In the genomic region with DNA sequence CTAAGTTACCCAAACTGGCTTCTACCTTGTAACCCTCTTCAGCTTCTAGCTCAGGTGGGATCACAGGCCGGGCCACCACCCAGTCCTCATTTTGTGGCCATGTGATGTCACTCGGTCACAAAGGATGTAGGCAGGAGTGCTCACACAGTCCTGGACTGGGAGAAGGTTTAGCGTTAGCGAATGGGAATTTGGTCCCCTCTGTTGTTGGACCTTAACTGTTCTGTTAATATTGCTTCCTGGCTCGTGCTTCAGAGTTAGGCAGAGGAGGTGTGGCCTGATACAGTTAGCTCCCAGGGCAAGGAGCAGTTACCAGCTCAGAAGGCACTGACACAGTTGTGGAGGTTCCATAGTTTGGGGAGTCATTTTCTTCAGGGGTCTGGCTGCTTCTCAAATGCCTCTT, we compare ENCODE assay signal across 25 mouse cellular contexts. TPM values are rescaled to one million over a fixed set of nuclear protein-coding genes. Genes with fewer than 3 reads are reported as not detected.
A peak's percentile ranks its signal among the peaks of the same experiment; 100 is the strongest.
DNase-seq lines count a peak whose midpoint lies in the region; ATAC-seq and TF ChIP-seq lines count a peak whose summit lies in the region.
"Had no signal": no experiment of that assay in that cellular context is flagged by ENCODE, and none has a peak within 500 bp of the region (broad histone marks: within the 10 kb centered on the region; RNA-seq: fewer than 3 reads in every experiment).

No protein-coding gene starts in this region.

- ATAC-seq in kidney, embryonic 15.5 days (replicated peaks; ENCODE audit: low FRiP score), result no peak
- ATAC-seq in liver, embryonic 15.5 days (ENCODE audit: insufficient read depth), result no peak; the same call in 1 of the 2 replicates
- no peak for ATAC-seq in CD4-positive, CD25-positive, alpha-beta regulatory T cell, adult 4 months
- ATAC-seq: forebrain, embryonic 15.5 days; hindbrain, embryonic 16.5 days had no signal

- H3K4me1 ChIP-seq in kidney, adult 2 months (ENCODE audit: control insufficient read depth, insufficient read depth, low read length), result peaks cover 9% of the 10 kb centered on the region; the same call in 1 of the 2 replicates
- H3K4me1 ChIP-seq in kidney, embryonic 15.5 days, result peaks cover 20% of the 10 kb centered on the region; the same call in 1 of the 2 replicates
- peaks cover 6% of the 10 kb centered on the region; the same call in 1 of the 2 replicates for H3K4me1 ChIP-seq in liver, embryonic 15.5 days (replicated peaks)
- H3K4me1 ChIP-seq in small intestine, adult 2 months (ENCODE audit: control insufficient read depth, insufficient read depth, insufficient read length, low read length), result peaks cover 28% of the 10 kb centered on the region
- peaks cover 2% of the 10 kb centered on the region; the same call in 1 of the 2 replicates for H3K4me1 ChIP-seq in lung, adult 2 months (ENCODE audit: control insufficient read depth, insufficient read depth, low read length)
- H3K4me1 ChIP-seq: midbrain, embryonic 12.5 days had no signal

- TF ChIP-seq POLR2A in kidney, adult 2 months (IDR thresholded peaks at IDR 0.05; ENCODE audit: low read depth, low read length), result no peak
- no peak for TF ChIP-seq POLR2A in small intestine, adult 2 months (IDR thresholded peaks at IDR 0.05; ENCODE audit: low read depth, low read length)
- no peak for TF ChIP-seq POLR2A in lung, adult 2 months (IDR thresholded peaks at IDR 0.05; ENCODE audit: borderline replicate concordance, extremely low read depth, low read depth, low read length)

- peak; percentile 83 for DNase-seq in kidney, adult 2 months
- DNase-seq in liver, result no peak
- peak; percentile 48 for DNase-seq in kidney, postnatal 14 days
- DNase-seq in lung, adult 2 months, result no peak
- DNase-seq: adrenal gland, postnatal 25 days; cerebellum, adult 11-12 months; cerebellum, adult 9-11 months; gastrocnemius, postnatal 25 days; heart, adult 11 months; retina, postnatal 1 day; right cerebral cortex, postnatal 14 days; thymus, postnatal 25 days had no signal

- H3K9me3 ChIP-seq in kidney, embryonic 15.5 days (replicated peaks), result no peaks in the 10 kb centered on the region
- H3K9me3 ChIP-seq in liver, embryonic 15.5 days (replicated peaks), result no peaks in the 10 kb centered on the region
- H3K9me3 ChIP-seq: embryonic facial prominence, embryonic 13.5 days; forebrain, embryonic 10.5 days; forebrain, embryonic 15.5 days; heart, embryonic 10.5 days; heart, embryonic 15.5 days; limb, embryonic 10.5 days; limb, embryonic 15.5 days; midbrain, embryonic 12.5 days had no signal

- no peaks in the 10 kb centered on the region for H3K36me3 ChIP-seq in kidney, adult 2 months (ENCODE audit: control insufficient read depth, insufficient read depth, low read length)
- no peaks in the 10 kb centered on the region for H3K36me3 ChIP-seq in kidney, embryonic 15.5 days
- no peaks in the 10 kb centered on the region for H3K36me3 ChIP-seq in liver, embryonic 15.5 days (replicated peaks)
- H3K36me3 ChIP-seq in small intestine, adult 2 months (ENCODE audit: control insufficient read depth, insufficient read depth, low read length), result no peaks in the 10 kb centered on the region
- H3K36me3 ChIP-seq: embryonic facial prominence, embryonic 13.5 days; forebrain, embryonic 10.5 days; forebrain, embryonic 15.5 days; heart, embryonic 10.5 days; heart, embryonic 15.5 days; limb, embryonic 10.5 days; limb, embryonic 15.5 days; midbrain, embryonic 12.5 days had no signal

- WGBS in kidney, adult 2 months, result 56% methylated on average over 5 of the region's 5 CpGs
- 72% methylated on average over 5 of the region's 5 CpGs for WGBS in kidney, embryonic 15.5 days
- 57% methylated on average over 5 of the region's 5 CpGs for WGBS in liver, embryonic 15.5 days (ENCODE audit: insufficient replicate concordance)
- WGBS in small intestine, adult 2 months, result 35% methylated on average over 5 of the region's 5 CpGs
- WGBS in lung, adult 2 months, result 82% methylated on average over 5 of the region's 5 CpGs

- H3K4me3 ChIP-seq in kidney, adult 2 months (ENCODE audit: insufficient read depth, low read depth, low read length), result no peak overlapping the region
- H3K4me3 ChIP-seq in kidney, embryonic 15.5 days (replicated peaks), result no peak overlapping the region
- no peak overlapping the region for H3K4me3 ChIP-seq in liver, embryonic 15.5 days (replicated peaks)
- no peak overlapping the region for H3K4me3 ChIP-seq in small intestine, adult 2 months (ENCODE audit: low read depth, low read length)
- H3K4me3 ChIP-seq in lung, adult 2 months (replicated peaks; ENCODE audit: extremely low read depth, low read depth, low read length), result no peak overlapping the region
- H3K4me3 ChIP-seq: embryonic facial prominence, embryonic 13.5 days; forebrain, embryonic 10.5 days; forebrain, embryonic 15.5 days; heart, embryonic 10.5 days; heart, embryonic 15.5 days; limb, embryonic 10.5 days; limb, embryonic 15.5 days; midbrain, embryonic 12.5 days had no signal

- no peaks in the 10 kb centered on the region for H3K27me3 ChIP-seq in kidney, adult 2 months (replicated peaks; ENCODE audit: control insufficient read depth, insufficient read depth, low read length)
- no peaks in the 10 kb centered on the region for H3K27me3 ChIP-seq in kidney, embryonic 15.5 days
- H3K27me3 ChIP-seq in liver, embryonic 15.5 days, result peaks cover 11% of the 10 kb centered on the region
- no peaks in the 10 kb centered on the region for H3K27me3 ChIP-seq in small intestine, adult 2 months (ENCODE audit: control insufficient read depth, insufficient read depth, low read length)
- H3K27me3 ChIP-seq: embryonic facial prominence, embryonic 13.5 days; forebrain, embryonic 15.5 days; heart, embryonic 15.5 days; limb, embryonic 15.5 days had no signal

- peak overlapping the region; percentile 85 for H3K27ac ChIP-seq in kidney, adult 2 months (ENCODE audit: insufficient read depth, low read depth, low read length)
- no peak overlapping the region for H3K27ac ChIP-seq in kidney, embryonic 15.5 days
- H3K27ac ChIP-seq in liver, embryonic 15.5 days (replicated peaks), result peak overlapping the region; percentile 64
- H3K27ac ChIP-seq in small intestine, adult 2 months (ENCODE audit: insufficient read depth, low read depth, low read length), result peak overlapping the region; percentile 85
- H3K27ac ChIP-seq: embryonic facial prominence, embryonic 13.5 days; forebrain, embryonic 10.5 days; forebrain, embryonic 15.5 days; heart, embryonic 10.5 days; heart, embryonic 15.5 days; limb, embryonic 10.5 days; limb, embryonic 15.5 days; midbrain, embryonic 12.5 days had no signal

- TF ChIP-seq CTCF in kidney, adult 2 months (conservative IDR thresholded peaks at IDR 0.05; ENCODE audit: insufficient read depth, insufficient read length, low read depth, low read length), result no peak
- TF ChIP-seq CTCF in small intestine, adult 2 months (IDR thresholded peaks at IDR 0.05; ENCODE audit: extremely low read depth, insufficient read length, insufficient replicate concordance, low read depth, low read length), result no peak
- no peak for TF ChIP-seq CTCF in lung, adult 2 months (IDR thresholded peaks at IDR 0.05; ENCODE audit: insufficient read depth, low read length)

- H3K9ac ChIP-seq in kidney, embryonic 15.5 days, result no peak overlapping the region
- no peak overlapping the region for H3K9ac ChIP-seq in liver, embryonic 15.5 days
- H3K9ac ChIP-seq: embryonic facial prominence, embryonic 13.5 days; forebrain, embryonic 15.5 days; heart, embryonic 15.5 days; limb, embryonic 15.5 days; midbrain, embryonic 12.5 days had no signal

- H3K4me2 ChIP-seq in kidney, embryonic 15.5 days, result no peak overlapping the region
- H3K4me2 ChIP-seq in liver, embryonic 15.5 days, result no peak overlapping the region
- H3K4me2 ChIP-seq: embryonic facial prominence, embryonic 13.5 days; forebrain, embryonic 15.5 days; heart, embryonic 15.5 days; limb, embryonic 15.5 days; midbrain, embryonic 12.5 days had no signal

RNA-seq across cellular contexts. Expression of a gene that starts 13.3 kb away (rescaled TPM):
- 54.1 and 59.2 TPM in 2 replicates for polyA plus RNA-seq in kidney, adult 2 months (2012; rRNA removed)
- 66.0 and 66.6 TPM in 2 replicates for polyA plus RNA-seq in kidney, embryonic 15.5 days (2015; fragmentation: Nextera tagmentation; extraction: Ambion mirVana)
- polyA plus RNA-seq in liver, embryonic 15.5 days (2015; fragmentation: Nextera tagmentation; extraction: Ambion mirVana), result 8.9 and 11.2 TPM in 2 replicates
- polyA plus RNA-seq in small intestine, adult 2 months (2012; rRNA removed), result 46.1 and 122 TPM in 2 replicates
- polyA plus RNA-seq in lung, adult 2 months (2012; rRNA removed), result 132 and 134 TPM in 2 replicates
- polyA plus RNA-seq in CD4-positive, CD25-positive, alpha-beta regulatory T cell, adult 4 months (2017; shearing (Covaris generic)), result not detected

RNA-seq across cellular contexts. Expression of a gene that starts 23.8 kb away (rescaled TPM):
- polyA plus RNA-seq in kidney, adult 2 months (2012; rRNA removed), result 109 and 110 TPM in 2 replicates
- 58.0 and 59.9 TPM in 2 replicates for polyA plus RNA-seq in kidney, embryonic 15.5 days (2015; fragmentation: Nextera tagmentation; extraction: Ambion mirVana)
- polyA plus RNA-seq in liver, embryonic 15.5 days (2015; fragmentation: Nextera tagmentation; extraction: Ambion mirVana), result 17.5 and 17.8 TPM in 2 replicates
- 81.6 and 97.3 TPM in 2 replicates for polyA plus RNA-seq in small intestine, adult 2 months (2012; rRNA removed)
- 228 and 297 TPM in 2 replicates for polyA plus RNA-seq in lung, adult 2 months (2012; rRNA removed)
- 100 to 1,000 TPM; 248 to 324 TPM for polyA plus RNA-seq in CD4-positive, CD25-positive, alpha-beta regulatory T cell, adult 4 months (2017; shearing (Covaris generic))

RNA-seq across cellular contexts. Expression of a gene that starts 28.6 kb away (rescaled TPM):
- 2.4 and 4.2 TPM in 2 replicates for polyA plus RNA-seq in kidney, adult 2 months (2012; rRNA removed)
- polyA plus RNA-seq in kidney, embryonic 15.5 days (2015; fragmentation: Nextera tagmentation; extraction: Ambion mirVana), result 9.3 and 11.9 TPM in 2 replicates
- 0.18 and 0.58 TPM in 2 replicates for polyA plus RNA-seq in liver, embryonic 15.5 days (2015; fragmentation: Nextera tagmentation; extraction: Ambion mirVana)
- 3.9 and 7.0 TPM in 2 replicates for polyA plus RNA-seq in small intestine, adult 2 months (2012; rRNA removed)
- 4.1 and 20.3 TPM in 2 replicates for polyA plus RNA-seq in lung, adult 2 months (2012; rRNA removed)
- polyA plus RNA-seq in CD4-positive, CD25-positive, alpha-beta regulatory T cell, adult 4 months (2017; shearing (Covaris generic)), result not detected

RNA-seq across cellular contexts. Expression of a gene that starts 35.0 kb away (rescaled TPM):
- polyA plus RNA-seq in kidney, adult 2 months (2012; rRNA removed), result 431 and 562 TPM in 2 replicates
- 149 and 153 TPM in 2 replicates for polyA plus RNA-seq in kidney, embryonic 15.5 days (2015; fragmentation: Nextera tagmentation; extraction: Ambion mirVana)
- polyA plus RNA-seq in liver, embryonic 15.5 days (2015; fragmentation: Nextera tagmentation; extraction: Ambion mirVana), result 45.4 and 54.4 TPM in 2 replicates
- 357 and 440 TPM in 2 replicates for polyA plus RNA-seq in small intestine, adult 2 months (2012; rRNA removed)
- 411 and 476 TPM in 2 replicates for polyA plus RNA-seq in lung, adult 2 months (2012; rRNA removed)
- 100 to 1,000 TPM; 116 to 155 TPM for polyA plus RNA-seq in CD4-positive, CD25-positive, alpha-beta regulatory T cell, adult 4 months (2017; shearing (Covaris generic))

RNA-seq across cellular contexts. Expression of a gene that starts 43.6 kb away (rescaled TPM):
- polyA plus RNA-seq in kidney, adult 2 months (2012; rRNA removed), result 8.2 and 10.4 TPM in 2 replicates
- 29.8 and 31.5 TPM in 2 replicates for polyA plus RNA-seq in kidney, embryonic 15.5 days (2015; fragmentation: Nextera tagmentation; extraction: Ambion mirVana)
- polyA plus RNA-seq in liver, embryonic 15.5 days (2015; fragmentation: Nextera tagmentation; extraction: Ambion mirVana), result 0.24 and 0.48 TPM in 2 replicates
- polyA plus RNA-seq in small intestine, adult 2 months (2012; rRNA removed), result 11.6 and 20.0 TPM in 2 replicates
- 7.3 and 9.3 TPM in 2 replicates for polyA plus RNA-seq in lung, adult 2 months (2012; rRNA removed)
- not detected for polyA plus RNA-seq in CD4-positive, CD25-positive, alpha-beta regulatory T cell, adult 4 months (2017; shearing (Covaris generic))

Comparison
In these comparisons a context has a peak if more than half of its experiments do, and no peak if none do; other contexts are left out.
1. DNase-seq: peak in kidney, adult 2 months (single experiment) and kidney, postnatal 14 days (single experiment); none in liver (single experiment) and lung, adult 2 months (single experiment).